Mouse (Mus musculus): ENCODE measurements around the gene Ncl. TPM values are rescaled to one million over a fixed set of nuclear protein-coding genes. Genes with fewer than 3 reads are reported as not detected.
"Not testable (repeated sequence)": the region's sequence is repeated elsewhere in the genome, so short reads cannot be mapped to it uniquely, and the experiment has no call there.

The Ncl gene
- polyA plus RNA-seq, 1 experiment from 2014 or later, result 452 TPM

DNA sequence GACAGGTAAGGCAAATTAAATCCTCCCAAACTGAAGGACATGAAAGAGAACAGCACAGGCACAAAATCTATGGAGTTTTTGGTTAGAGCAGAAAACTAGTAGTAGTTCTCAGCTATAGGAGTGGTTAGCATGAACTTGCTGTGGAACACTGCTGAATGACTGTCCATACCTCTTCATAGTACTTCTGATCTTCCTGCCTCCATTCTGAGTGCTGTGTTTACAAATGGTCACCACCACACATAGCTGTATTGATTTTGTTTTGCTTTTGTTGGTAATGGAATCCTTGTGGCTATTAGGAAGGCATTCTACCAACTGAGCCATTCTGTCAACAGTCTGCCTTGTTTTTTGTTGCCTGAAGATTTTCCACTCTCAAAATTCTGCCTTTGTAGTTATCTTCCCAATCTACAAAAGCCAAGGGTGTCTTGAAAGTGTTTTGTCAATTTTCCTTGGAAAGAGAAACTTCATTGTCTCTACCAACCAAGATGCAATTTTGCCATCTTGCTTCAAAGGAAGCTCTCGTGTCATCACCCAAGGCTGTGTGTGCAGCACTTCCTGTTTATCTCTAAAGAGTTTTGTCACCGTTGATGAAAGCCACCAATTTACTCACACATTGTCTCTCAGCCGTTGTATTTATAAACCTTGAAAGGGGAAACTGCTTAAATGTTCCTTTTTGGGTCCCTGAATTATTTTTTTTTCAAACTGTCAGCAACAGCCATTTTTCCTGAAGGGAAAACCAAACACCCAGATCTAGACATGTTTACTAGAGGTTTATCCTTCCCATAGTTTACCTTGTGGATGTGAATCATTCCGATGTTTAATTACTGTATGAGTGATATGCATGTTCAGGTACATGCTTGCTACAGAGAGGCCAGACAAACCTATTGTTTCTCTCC is 15.0 kb downstream of the Ncl start:
- Histone ChIP-seq H3K4me1 (no peaks in the 10 kb centered on the region), H3K36me3 (peaks cover 32% of the 10 kb centered on the region), H3K27ac (no peak overlapping the region), H3K4me3 (no peak overlapping the region), H3K4me2 (no peak overlapping the region), H3K9me3 (no peaks in the 10 kb centered on the region), H3K9ac (no peak overlapping the region), H3K27me3 (no peaks in the 10 kb centered on the region)
- WGBS, result 65% methylated on average over 4 of the region's 4 CpGs
- ATAC-seq (ENCODE audit: insufficient number of reproducible peaks, insufficient read depth, low FRiP score, low TSS enrichment, low read depth), result no peak

DNA sequence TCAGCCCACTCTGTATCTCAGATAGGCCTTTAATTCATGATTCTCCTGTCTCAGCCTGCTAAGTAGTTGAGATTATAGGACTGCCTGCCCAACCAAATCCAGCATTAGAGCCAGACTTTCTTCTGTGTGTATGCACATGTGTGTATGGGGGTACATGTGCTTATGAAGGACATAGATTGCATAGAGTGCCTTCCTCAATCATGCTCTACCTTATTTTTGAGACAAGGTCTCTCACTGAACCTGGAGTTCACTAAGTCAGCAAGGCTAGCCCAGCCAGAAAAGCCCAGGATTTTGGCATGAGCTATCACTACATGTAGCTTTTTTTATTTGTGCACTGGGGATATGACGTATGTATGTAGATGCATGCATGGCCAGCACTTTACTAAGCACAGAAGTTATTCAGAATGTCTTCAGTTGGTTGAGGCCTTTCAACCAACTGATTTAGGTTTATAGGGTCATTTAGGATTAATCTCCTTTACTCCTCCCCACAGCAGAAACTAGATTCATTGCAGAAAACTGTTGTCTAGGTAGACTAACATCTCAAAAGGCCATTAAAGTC is 16.0 kb downstream of the Ncl start:
- no peaks in the 10 kb centered on the region for H3K27me3 ChIP-seq
- H3K4me3 ChIP-seq, result no peak overlapping the region
- H3K9ac ChIP-seq, result no peak overlapping the region
- H3K27ac ChIP-seq, result no peak overlapping the region
- no peak for ATAC-seq (ENCODE audit: insufficient number of reproducible peaks, insufficient read depth, low FRiP score, low TSS enrichment, low read depth)
- 84% methylated on average over 1 of the region's 1 CpGs for WGBS
- no peaks in the 10 kb centered on the region for H3K9me3 ChIP-seq
- no peak overlapping the region for H3K4me2 ChIP-seq
- H3K4me1 ChIP-seq, result no peaks in the 10 kb centered on the region
- H3K36me3 ChIP-seq, result peaks cover 21% of the 10 kb centered on the region

DNA sequence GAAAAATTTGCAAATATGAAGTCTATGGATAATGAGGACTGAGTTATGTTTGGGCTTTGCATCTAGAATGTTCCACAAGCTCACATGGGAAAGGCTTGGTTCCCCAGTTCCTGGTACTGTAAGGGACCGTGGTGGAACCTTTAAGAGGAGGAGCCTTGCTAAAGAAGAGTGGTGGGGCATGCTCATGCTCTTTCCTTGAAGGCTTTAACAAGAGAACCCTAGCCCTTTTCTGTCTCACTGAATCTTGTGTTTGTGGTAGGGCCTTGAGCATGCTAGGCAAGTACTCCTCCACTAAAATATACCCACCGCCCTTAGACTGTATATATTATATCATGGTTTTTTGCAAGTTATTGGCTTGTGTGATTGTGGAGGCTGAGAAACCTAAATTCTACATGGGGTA is 16.8 kb downstream of the Ncl start:
- H3K4me2 ChIP-seq, result no peak overlapping the region
- WGBS, result 89% methylated on average over 2 of the region's 2 CpGs
- peaks cover 13% of the 10 kb centered on the region for H3K36me3 ChIP-seq
- no peaks in the 10 kb centered on the region for H3K4me1 ChIP-seq
- no peak overlapping the region for H3K27ac ChIP-seq
- no peak overlapping the region for H3K4me3 ChIP-seq
- no peak for ATAC-seq (ENCODE audit: insufficient number of reproducible peaks, insufficient read depth, low FRiP score, low TSS enrichment, low read depth)
- no peaks in the 10 kb centered on the region for H3K9me3 ChIP-seq
- no peaks in the 10 kb centered on the region for H3K27me3 ChIP-seq
- H3K9ac ChIP-seq, result no peak overlapping the region

DNA sequence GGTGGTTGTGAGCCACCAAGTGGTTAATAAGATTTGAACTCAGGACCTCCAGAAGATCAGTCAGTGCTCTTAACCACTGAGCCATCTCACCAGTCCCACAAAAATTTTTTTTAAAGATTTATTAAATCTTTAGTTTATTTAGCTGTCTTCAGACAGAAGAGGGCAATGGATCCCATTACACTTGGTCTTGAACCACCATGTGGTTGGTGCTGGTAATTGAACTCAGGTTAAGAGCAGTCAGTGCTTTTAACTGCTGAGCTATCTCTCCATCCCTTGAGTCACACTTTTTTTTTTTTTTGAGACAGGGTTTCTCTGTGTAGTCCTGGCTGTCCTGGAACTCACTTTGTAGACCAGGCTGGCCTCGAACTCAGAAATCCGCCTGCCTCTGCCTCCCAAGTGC is 18.1 kb downstream of the Ncl start:
- not testable (repeated sequence) for H3K4me1 ChIP-seq; H3K27ac ChIP-seq; ATAC-seq (ENCODE audit: insufficient number of reproducible peaks, insufficient read depth, low FRiP score, low TSS enrichment, low read depth); H3K9me3 ChIP-seq; H3K27me3 ChIP-seq; H3K4me2 ChIP-seq; H3K4me3 ChIP-seq; H3K36me3 ChIP-seq; H3K9ac ChIP-seq
- WGBS, result 94% methylated on average over 2 of the region's 2 CpGs

DNA sequence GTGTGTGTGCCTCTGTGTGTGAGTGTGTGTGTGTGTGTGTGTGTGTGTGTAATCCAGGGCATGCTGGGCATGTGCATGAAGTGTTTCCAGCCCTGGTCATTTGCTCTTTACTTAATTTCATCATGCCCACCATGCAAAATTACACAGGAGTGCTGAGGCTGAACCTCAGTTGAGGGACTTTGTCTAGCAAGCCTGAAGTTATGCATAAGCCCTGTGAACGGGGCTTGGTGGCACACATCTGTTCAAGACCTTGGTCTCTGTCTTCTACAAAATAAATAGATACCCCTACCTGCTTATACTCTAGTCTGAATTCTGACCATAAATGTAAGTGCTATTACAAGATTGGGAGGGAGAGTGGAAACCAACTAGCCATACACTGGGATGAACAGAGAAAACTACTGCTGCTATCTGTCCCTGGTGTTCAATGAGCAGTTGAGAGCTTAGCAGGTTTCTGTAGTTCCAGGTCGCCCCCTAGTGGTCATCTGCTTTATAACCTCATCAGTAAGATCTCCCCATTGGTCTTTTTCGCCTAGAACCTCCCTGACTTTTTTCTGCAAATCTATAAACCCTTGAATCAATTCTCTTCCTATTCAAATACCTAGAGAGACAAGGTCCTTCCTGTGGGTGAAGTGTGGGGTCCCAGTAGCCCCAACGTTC is 19.9 kb downstream of the Ncl start:
- no peaks in the 10 kb centered on the region for H3K4me1 ChIP-seq
- H3K27me3 ChIP-seq, result no peaks in the 10 kb centered on the region
- H3K27ac ChIP-seq, result no peak overlapping the region
- H3K36me3 ChIP-seq, result no peaks in the 10 kb centered on the region
- no peak overlapping the region for H3K4me2 ChIP-seq
- H3K4me3 ChIP-seq, result no peak overlapping the region
- H3K9me3 ChIP-seq, result no peaks in the 10 kb centered on the region
- 31% methylated on average over 4 of the region's 4 CpGs for WGBS
- ATAC-seq (ENCODE audit: insufficient number of reproducible peaks, insufficient read depth, low FRiP score, low TSS enrichment, low read depth), result no peak
- no peak overlapping the region for H3K9ac ChIP-seq

DNA sequence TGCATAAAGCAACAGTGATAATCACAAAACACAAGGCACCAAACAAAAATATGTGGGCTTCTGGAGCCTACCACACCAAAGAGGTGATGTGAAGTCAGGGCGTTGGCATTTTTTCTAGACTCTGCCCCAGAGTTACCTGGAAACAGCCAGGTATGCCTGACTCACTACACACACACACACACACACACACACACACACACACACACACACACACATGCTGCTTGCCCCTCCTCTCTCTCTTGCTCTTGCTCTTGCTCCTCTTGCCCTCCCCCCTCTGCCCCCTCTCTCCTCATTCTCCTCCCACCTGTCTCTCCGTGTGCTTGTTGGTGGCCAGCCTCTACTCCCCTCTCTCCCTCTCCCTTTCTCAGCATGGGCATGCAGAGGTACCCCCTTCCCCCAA is 22.9 kb downstream of the Ncl start:
- H3K9me3 ChIP-seq, result no peaks in the 10 kb centered on the region
- H3K36me3 ChIP-seq, result no peaks in the 10 kb centered on the region
- H3K27me3 ChIP-seq, result no peaks in the 10 kb centered on the region
- WGBS, result 33% methylated on average over 2 of the region's 2 CpGs
- no peak overlapping the region for H3K4me3 ChIP-seq
- no peak for ATAC-seq (ENCODE audit: insufficient number of reproducible peaks, insufficient read depth, low FRiP score, low TSS enrichment, low read depth)
- no peak overlapping the region for H3K9ac ChIP-seq
- no peak overlapping the region for H3K27ac ChIP-seq
- no peaks in the 10 kb centered on the region for H3K4me1 ChIP-seq
- no peak overlapping the region for H3K4me2 ChIP-seq

DNA sequence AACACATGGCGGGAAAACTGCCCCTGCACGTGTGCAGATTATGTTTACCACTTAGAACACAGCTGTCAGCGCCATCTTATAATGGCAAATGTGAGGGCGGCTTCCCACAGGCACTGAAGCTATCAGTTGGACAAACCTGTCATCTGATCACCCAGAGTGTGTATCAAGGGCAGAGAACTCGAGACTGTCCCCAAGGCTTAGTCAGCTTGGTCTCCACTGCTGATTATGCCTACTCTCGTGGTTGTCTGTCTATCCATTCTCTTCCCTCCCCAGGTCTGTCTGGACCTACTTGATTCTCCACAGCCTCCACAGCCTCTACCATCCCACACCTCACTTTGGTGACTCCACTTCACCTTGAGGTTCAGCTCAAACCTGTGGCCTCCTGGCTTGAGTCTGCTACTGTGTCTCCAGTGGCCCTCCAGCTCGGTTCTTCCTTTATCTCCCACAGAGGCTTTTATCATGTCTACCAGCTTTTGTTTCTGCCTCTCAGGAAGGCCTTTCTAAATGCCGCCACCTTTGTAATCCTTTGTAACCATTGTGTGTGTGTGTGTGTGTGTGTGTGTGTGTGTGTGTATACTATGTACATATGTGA is 38.3 kb downstream of the Ncl start:
- 87% methylated on average over 7 of the region's 8 CpGs for WGBS
- no peaks in the 10 kb centered on the region for H3K27me3 ChIP-seq
- no peak for ATAC-seq (ENCODE audit: insufficient number of reproducible peaks, insufficient read depth, low FRiP score, low TSS enrichment, low read depth)

DNA sequence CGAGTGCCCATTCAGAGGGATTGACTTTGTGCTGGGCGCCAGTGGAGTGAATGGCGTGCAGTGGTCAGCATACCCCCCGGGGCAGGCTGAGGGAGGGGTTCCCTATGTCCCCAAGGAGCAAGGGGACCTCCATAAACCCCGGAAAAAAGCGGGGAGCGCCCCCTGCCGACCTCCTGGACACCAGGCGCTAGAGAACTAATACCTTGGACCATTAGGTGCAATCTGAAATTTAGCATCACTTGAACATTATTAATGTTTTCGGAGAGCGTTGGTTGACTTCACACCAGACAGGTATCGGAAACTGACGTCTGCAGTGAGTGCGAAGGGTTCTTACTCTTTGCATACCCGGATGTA is 45.5 kb downstream of the Ncl start:
- H3K27me3 ChIP-seq, result peaks cover 3% of the 10 kb centered on the region; the same call in 1 of the 2 replicates
- H3K36me3 ChIP-seq, result no peaks in the 10 kb centered on the region
- H3K4me2 ChIP-seq, result no peak overlapping the region
- peaks cover 9% of the 10 kb centered on the region for H3K4me1 ChIP-seq
- ATAC-seq (ENCODE audit: insufficient number of reproducible peaks, insufficient read depth, low FRiP score, low TSS enrichment, low read depth), result no peak
- H3K4me3 ChIP-seq, result no peak overlapping the region
- 25% methylated on average over 15 of the region's 15 CpGs for WGBS
- H3K9ac ChIP-seq, result no peak overlapping the region
- H3K27ac ChIP-seq, result no peak overlapping the region
- no peaks in the 10 kb centered on the region for H3K9me3 ChIP-seq

More for the DNA sequence above, 38.3 kb downstream of the Ncl start:
- Histone ChIP-seq H3K4me3 (no peak overlapping the region), H3K9ac (no peak overlapping the region), H3K4me2 (no peak overlapping the region), H3K9me3 (no peaks in the 10 kb centered on the region), H3K36me3 (no peaks in the 10 kb centered on the region), H3K27ac (no peak overlapping the region), H3K4me1 (no peaks in the 10 kb centered on the region)

DNA sequence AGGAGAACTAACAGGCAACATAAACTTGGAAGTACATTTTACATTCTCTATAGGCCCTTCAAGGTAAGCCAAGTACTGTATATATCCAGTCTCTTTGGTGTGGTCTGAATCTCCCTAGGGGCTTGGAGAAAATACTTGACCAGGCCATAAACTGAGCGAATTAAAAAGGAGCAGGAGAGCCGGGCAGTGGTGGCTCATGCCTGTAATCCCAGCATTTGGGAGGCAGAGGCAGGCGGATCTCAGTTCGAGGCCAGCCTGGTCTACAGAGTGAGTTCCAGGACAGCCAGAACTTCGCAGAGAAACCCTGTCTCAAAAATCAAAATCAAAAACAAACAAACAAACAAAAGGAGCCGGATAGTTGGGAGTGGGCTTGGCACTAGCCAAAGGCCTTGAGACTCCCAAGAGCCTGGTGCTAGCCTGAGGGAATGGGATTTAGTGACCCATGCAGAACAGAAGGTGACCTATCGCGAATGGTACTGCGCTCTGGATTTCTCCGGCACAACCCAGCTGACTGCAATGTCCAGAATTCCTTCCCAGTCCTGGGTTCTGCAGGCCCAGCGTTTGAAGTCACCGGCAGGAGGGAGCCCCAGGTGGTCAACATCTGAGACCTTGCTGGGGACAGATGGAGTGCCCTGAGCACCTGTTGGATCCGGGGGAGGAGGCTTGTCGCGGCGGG is 46.0 kb downstream of the Ncl start:
- H3K4me2 ChIP-seq, result no peak overlapping the region
- H3K4me1 ChIP-seq, result peaks cover 9% of the 10 kb centered on the region
- ATAC-seq (ENCODE audit: insufficient number of reproducible peaks, insufficient read depth, low FRiP score, low TSS enrichment, low read depth), result no peak
- no peak overlapping the region for H3K4me3 ChIP-seq
- peaks cover 3% of the 10 kb centered on the region; the same call in 1 of the 2 replicates for H3K27me3 ChIP-seq
- H3K36me3 ChIP-seq, result no peaks in the 10 kb centered on the region
- WGBS, result 41% methylated on average over 16 of the region's 16 CpGs
- H3K9me3 ChIP-seq, result no peaks in the 10 kb centered on the region
- no peak overlapping the region for H3K27ac ChIP-seq
- no peak overlapping the region for H3K9ac ChIP-seq

DNA sequence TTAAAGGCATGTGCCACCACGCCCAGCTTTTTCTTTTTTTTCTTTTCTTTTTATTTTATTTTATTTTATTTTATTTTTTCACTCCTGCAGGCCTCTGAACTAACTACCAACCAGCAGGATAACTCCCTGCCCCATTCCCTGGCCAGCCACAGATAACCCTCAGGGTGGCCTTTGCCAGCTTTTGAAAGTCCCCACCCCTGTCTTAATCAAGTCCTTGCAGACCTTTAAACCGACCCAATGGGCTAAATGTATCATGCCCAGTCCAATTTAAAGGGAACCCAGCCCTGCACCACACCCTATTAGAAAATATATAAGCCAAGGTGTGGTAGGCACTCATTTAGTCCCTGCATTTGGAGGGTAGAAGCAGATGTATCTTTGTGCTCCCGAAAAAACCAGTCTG is 46.9 kb downstream of the Ncl start:
- Histone ChIP-seq H3K4me3 (no peak overlapping the region), H3K4me1 (peaks cover 9% of the 10 kb centered on the region), H3K9me3 (no peaks in the 10 kb centered on the region), H3K9ac (no peak overlapping the region), H3K27ac (no peak overlapping the region), H3K4me2 (no peak overlapping the region), H3K27me3 (peaks cover 3% of the 10 kb centered on the region; the same call in 1 of the 2 replicates), H3K36me3 (no peaks in the 10 kb centered on the region)
- 75% methylated on average over 3 of the region's 3 CpGs for WGBS
- ATAC-seq (ENCODE audit: insufficient number of reproducible peaks, insufficient read depth, low FRiP score, low TSS enrichment, low read depth), result no peak

DNA sequence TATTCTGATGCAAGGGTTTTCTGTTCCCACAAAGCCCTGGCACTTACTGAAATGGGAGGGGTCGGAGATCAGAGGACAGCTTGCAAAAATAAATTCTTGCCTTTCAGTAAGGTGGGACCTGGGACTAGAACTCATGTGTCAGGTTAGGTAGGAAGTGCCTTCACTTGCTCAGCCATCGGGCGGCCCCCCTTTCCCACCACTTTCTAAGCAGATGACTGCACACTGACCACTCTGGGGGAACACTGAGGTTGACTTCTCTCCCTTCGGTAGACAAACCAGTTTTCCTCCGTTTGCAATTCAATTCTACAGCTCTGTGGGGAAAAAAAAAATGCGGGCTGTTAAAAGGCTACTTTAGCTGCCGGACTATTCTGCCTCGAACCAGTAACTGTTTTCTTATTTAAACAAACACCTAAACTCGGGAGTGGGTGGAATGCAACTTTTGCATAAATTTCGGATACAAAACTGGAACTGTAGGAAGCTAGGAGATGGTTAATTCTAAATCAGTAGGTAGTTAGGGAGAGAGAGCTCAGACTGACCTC is 47.7 kb downstream of the Ncl start:
- H3K27me3 ChIP-seq, result peaks cover 3% of the 10 kb centered on the region; the same call in 1 of the 2 replicates
- H3K36me3 ChIP-seq, result peaks cover 1% of the 10 kb centered on the region; the same call in 1 of the 2 replicates
- H3K4me2 ChIP-seq, result 0 out of 2 replicates have a peak overlapping the region, but pooled peaks have one; percentile 14
- ATAC-seq (ENCODE audit: insufficient number of reproducible peaks, insufficient read depth, low FRiP score, low TSS enrichment, low read depth), result no peak
- WGBS, result 25% methylated on average over 10 of the region's 10 CpGs
- no peaks in the 10 kb centered on the region for H3K9me3 ChIP-seq
- no peak overlapping the region for H3K4me3 ChIP-seq
- peaks cover 9% of the 10 kb centered on the region for H3K4me1 ChIP-seq
- no peak overlapping the region for H3K27ac ChIP-seq
- H3K9ac ChIP-seq, result no peak overlapping the region
